Mouse (Mus musculus) embryonic facial prominence, embryonic 13.5 days (tissue): Measurements from ENCODE around the gene Uqcc3. TPM values are rescaled to one million over a fixed set of nuclear protein-coding genes. Genes with fewer than 3 reads are reported as not detected.
A peak's percentile ranks its signal among the peaks of the same experiment; 100 is the strongest.

Experiments
- ATAC-seq: fragments of 200-750 bp; cut with Nextera tagmentation; 2 replicates; pipeline ENCODE4 v1.8.0; 2017; ENCODE audit warnings: low read depth; ENCODE audit not compliant: insufficient number of reproducible peaks, insufficient read depth, low FRiP score, low TSS enrichment
- H3K27ac ChIP-seq: fragments of 300-500 bp; sonication (generic); 2 replicates; pipeline ENCODE4 v1.5.1; 2015; ENCODE audit warnings: moderate library complexity, mild to moderate bottlenecking, inconsistent platforms
- H3K27me3 ChIP-seq: fragments of 300-500 bp; sonication (generic); 2 replicates; pipeline ENCODE4 v1.6.1; 2015; ENCODE audit warnings: mild to moderate bottlenecking, inconsistent platforms
- H3K36me3 ChIP-seq: fragments of 300-500 bp; sonication (generic); 2 replicates; pipeline ENCODE4 v1.6.1; 2015; ENCODE audit warnings: mild to moderate bottlenecking, inconsistent platforms
- H3K4me1 ChIP-seq: fragments of 300-500 bp; sonication (generic); 2 replicates; pipeline ENCODE4 v1.6.1; 2015; ENCODE audit warnings: inconsistent platforms
- H3K4me2 ChIP-seq: fragments of 300-500 bp; sonication (generic); 2 replicates; pipeline ENCODE4 v1.6.1; 2015; ENCODE audit warnings: moderate library complexity, mild to moderate bottlenecking, inconsistent platforms
- H3K4me3 ChIP-seq: fragments of 300-500 bp; sonication (generic); 2 replicates; pipeline ENCODE4 v1.5.1; 2015; ENCODE audit warnings: mild to moderate bottlenecking, inconsistent platforms
- H3K9ac ChIP-seq: fragments of 300-500 bp; sonication (generic); 2 replicates; pipeline ENCODE4 v1.6.1; 2015; ENCODE audit warnings: mild to moderate bottlenecking, inconsistent platforms
- H3K9me3 ChIP-seq: fragments of 300-500 bp; sonication (generic); 2 replicates; pipeline ENCODE4 v1.6.1; 2016; ENCODE audit warnings: inconsistent platforms
- WGBS: fragments of 180-500 bp; shearing (Covaris S2); methylation state at CpG from one replicate; pipeline ENCODE4 v1.1.7; 2015; ENCODE audit warnings: mixed read lengths; 5-methylcytosine and 5-hydroxymethylcytosine counted together
- polyA plus RNA-seq: library from polyadenylated mRNA; unstranded; fragments of >200 nt; fragmentation: Nextera tagmentation; extraction: Ambion mirVana; gene quantifications from 2 replicates; pipeline ENCODE4 v1.2.1, GENCODE M21; 2015

Uqcc3 gene
- 64.2 and 72.3 TPM in 2 replicates for polyA plus RNA-seq

DNA sequence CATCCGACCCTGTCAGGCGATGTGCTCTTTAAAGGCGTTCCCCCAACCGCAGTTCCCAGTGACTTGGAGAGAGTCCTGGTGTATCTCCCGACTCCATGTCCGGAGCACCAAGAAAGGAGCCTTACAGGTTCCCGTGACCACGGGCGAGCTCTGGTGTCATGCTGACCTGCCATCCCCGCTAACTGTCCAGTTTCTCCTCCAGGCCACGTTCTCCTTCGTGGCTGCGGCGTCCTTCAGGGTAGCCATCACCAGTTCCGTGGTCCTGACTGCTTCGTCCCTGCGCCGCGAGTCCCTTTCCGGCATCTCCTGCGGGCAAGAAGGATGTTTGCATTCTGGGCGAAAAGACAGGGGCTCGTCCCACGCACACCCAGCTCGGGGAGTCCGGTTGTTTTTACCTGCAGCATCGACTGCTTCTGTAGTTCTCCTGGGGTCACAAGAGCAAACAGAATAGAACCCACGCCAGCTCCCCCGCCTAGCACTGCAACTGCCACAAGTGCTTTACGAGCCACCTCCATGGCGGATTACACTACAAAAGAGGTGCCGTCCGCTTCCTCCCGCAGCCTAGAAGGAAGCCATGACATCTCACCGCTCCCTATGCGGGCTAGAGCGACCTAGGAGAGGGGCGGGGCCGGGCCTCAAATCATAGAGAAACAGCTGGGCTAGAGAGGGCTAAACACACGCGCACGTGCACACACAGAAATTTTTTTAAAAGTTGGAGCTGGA lies at the start of gene Uqcc3:
Gene Uqcc3 (minus strand): TSS at position 613 of the 723 bp plus-strand sequence.
- Histone ChIP-seq H3K27me3 (no peaks in the 10 kb centered on the region), H3K4me3 (peak within 1 kb of the TSS; percentile 86), H3K36me3 (peaks cover 30% of the 10 kb centered on the region), H3K9ac (peak within 1 kb of the TSS; percentile 93), H3K9me3 (no peaks in the 10 kb centered on the region), H3K4me2 (peak within 1 kb of the TSS; percentile 87), H3K4me1 (peaks cover 9% of the 10 kb centered on the region), H3K27ac (peak within 1 kb of the TSS; percentile 83)
- under 1% methylated on average over 42 of the region's 42 CpGs for WGBS
- ATAC-seq, result peak; percentile 91

DNA sequence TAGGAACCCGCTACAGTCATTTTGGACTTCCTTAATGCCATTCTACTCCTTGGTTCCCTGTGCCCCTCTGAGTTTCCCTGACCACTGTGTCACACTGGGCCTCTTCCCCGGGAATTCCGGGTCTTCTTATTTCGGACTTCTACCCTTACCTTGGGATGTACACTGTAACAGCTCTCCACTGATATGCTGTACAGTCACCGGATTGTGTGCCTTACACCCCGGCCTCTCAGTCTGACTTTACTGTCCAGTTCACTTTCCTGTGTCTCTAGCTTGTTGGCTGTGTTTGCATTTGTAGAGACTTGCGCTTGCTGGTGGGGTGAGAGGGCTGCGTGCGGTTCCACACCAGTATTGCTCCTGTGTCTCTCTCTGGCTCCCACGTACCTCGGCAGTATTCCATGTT lies 49.4 kb upstream of the Uqcc3 start:
- Histone ChIP-seq H3K27me3 (no peaks in the 10 kb centered on the region), H3K4me3 (peak overlapping the region; percentile 77), H3K9me3 (no peaks in the 10 kb centered on the region), H3K4me2 (peak overlapping the region; percentile 78), H3K9ac (peak overlapping the region; percentile 89), H3K36me3 (peaks cover 62% of the 10 kb centered on the region), H3K27ac (no peak overlapping the region), H3K4me1 (peaks cover 20% of the 10 kb centered on the region)
- WGBS, result 8% methylated on average over 11 of the region's 11 CpGs
- no peak for ATAC-seq

DNA sequence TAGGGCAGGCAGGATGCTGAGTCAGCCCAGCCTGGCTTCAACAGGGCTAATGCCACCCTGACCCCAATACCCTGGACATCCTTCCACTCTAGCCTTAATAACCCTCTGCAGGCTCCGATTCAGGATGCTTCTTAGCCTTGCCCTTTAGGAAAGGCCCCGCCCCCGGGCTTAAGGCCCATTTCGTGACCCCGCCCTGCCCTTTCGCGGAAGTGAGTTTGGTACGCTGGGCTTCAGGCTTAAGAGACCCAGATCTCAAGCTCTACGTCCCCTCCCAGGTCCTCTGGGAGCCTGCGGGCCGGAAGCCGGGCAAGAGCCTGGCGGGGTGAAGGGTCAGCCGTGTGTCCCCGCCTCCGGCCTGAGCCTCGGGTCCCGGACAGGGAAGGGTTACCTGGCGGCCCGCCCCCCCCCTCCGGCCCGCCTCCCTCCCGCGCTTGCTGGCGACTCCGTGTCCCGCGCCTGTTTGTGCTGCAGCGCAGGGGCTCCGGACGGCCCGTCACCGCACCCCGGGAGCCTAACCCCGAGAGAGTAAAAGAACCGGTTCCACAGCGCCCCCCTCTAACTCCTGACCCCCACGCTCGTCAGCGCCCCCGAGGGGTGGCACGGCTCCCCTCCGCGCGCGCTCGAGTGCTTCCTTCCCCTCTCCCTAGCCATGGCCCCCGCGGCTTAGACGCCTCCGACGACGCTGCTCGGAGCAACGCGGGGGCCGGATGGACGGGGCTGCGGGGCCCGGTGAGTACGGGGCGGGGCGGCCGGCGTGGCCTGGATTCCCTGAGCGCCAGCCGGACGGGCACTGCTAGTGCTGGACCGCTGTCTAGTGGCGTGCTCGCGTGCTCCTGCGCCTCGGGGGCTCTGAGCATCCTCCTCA lies 48.7 kb upstream of the Uqcc3 start, which contains the start of the genes Rom1 and Eml3:
Gene Rom1 (minus strand): TSS at position 133 of the 865 bp plus-strand sequence.
Gene Eml3 (plus strand): TSS at position 329 of the 865 bp plus-strand sequence.
- Histone ChIP-seq H3K36me3 (peaks cover 56% of the 10 kb centered on the region), H3K27me3 (no peaks in the 10 kb centered on the region), H3K27ac (peak within 1 kb of the TSS; percentile 76), H3K4me2 (peak within 1 kb of the TSS; percentile 78), H3K9me3 (no peaks in the 10 kb centered on the region), H3K4me1 (peaks cover 20% of the 10 kb centered on the region), H3K9ac (peak within 1 kb of the TSS; percentile 89), H3K4me3 (peak within 1 kb of the TSS; percentile 77)
- ATAC-seq, result peak; percentile 61
- WGBS, result under 1% methylated on average over 67 of the region's 74 CpGs

DNA sequence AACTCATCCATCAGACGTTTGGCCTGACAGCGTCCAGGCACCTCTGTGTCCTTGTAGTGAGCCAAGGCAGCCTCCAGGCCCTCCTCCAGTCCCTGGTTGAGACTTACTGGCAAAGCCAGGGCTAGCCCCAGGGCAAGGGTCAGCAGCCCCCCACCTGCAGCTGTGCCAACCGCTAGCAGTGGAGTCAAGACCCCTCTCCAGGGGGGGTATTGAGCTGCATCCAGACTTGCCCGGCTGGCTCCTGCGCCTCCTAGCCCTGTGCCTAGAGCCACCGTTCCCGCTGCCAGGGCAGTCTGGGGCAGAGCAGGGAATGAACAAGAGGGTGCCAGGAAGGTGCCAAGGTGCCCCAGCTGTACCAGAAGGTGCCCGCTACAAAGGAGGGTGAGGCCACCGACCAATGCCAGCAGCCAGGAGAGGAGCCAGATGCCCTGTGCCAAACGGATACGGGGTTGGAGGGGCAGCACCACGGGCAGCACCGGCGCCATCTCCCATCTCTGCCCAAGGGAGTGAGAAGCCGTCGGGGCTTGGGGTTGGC lies 48.0 kb upstream of the Uqcc3 start:
- 19% methylated on average over 16 of the region's 16 CpGs for WGBS
- H3K27ac ChIP-seq, result peak overlapping the region; percentile 76

DNA sequence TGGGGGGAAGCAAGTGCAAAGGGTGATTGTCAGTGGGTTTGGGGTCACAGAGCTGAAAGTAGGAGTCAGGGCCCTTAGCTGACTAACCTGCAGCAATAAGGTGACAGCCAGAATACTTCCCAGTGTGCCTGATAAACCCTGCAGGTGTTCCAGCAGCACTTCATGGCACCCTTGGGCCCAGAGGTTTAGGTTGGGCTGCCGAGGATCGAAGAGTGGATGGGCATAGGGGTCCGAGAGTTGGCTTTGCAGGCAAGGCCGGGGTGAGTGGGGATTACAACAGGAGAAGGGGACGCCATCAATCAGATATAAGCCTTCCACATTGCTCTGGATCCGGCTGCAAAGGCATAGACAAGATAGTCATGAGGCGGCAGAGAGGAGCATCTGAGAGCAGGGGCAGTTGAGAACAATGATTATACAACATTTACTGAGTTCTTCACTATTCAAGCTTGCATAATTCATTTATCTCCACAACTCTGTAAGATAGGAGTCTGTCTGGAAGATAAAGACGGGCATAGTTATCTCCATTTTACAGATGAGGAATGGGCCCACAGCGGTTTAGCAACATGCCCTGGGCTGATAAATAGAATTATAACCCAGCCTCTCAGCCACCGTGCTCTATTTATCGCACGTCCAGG lies 47.3 kb upstream of the Uqcc3 start:
- Histone ChIP-seq H3K27me3 (no peaks in the 10 kb centered on the region), H3K4me3 (no peak overlapping the region), H3K4me2 (no peak overlapping the region), H3K36me3 (peaks cover 42% of the 10 kb centered on the region), H3K9me3 (no peaks in the 10 kb centered on the region), H3K4me1 (peaks cover 20% of the 10 kb centered on the region), H3K9ac (no peak overlapping the region), H3K27ac (no peak overlapping the region)
- WGBS, result 89% methylated on average over 12 of the region's 12 CpGs
- ATAC-seq, result no peak

More for the DNA sequence above, 48.0 kb upstream of the Uqcc3 start:
- Histone ChIP-seq H3K4me3 (peak overlapping the region; percentile 77), H3K36me3 (peaks cover 49% of the 10 kb centered on the region), H3K27me3 (no peaks in the 10 kb centered on the region), H3K9ac (peak overlapping the region; percentile 89), H3K4me2 (peak overlapping the region; percentile 78), H3K9me3 (no peaks in the 10 kb centered on the region), H3K4me1 (peaks cover 20% of the 10 kb centered on the region)
- no peak; the same call in 1 of the 2 replicates for ATAC-seq

DNA sequence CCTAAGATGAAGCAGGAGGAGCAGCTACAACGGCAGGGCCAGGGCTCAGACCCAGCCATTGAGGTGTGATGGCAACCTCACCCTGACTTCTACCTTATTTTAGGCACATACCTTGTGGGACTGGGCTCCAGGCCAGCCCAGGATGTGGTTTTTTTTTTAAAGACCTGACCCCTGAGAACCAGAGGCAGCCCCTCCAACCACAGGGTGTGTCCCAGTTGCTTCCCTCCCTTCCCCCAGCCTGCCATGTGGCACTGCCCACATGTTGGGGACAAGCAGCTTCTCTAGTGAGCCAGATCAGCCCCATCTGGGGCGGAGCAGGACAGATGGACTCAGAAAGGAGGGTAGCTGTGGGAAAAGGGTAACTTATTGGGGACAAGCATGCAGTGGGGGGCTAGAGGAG lies 46.0 kb upstream of the Uqcc3 start:
- Histone ChIP-seq H3K4me3 (no peak overlapping the region), H3K9ac (no peak overlapping the region), H3K36me3 (peaks cover 41% of the 10 kb centered on the region), H3K27me3 (no peaks in the 10 kb centered on the region), H3K4me2 (no peak overlapping the region), H3K4me1 (peaks cover 22% of the 10 kb centered on the region), H3K27ac (no peak overlapping the region), H3K9me3 (no peaks in the 10 kb centered on the region)
- ATAC-seq, result no peak
- WGBS, result 89% methylated on average over 2 of the region's 2 CpGs

DNA sequence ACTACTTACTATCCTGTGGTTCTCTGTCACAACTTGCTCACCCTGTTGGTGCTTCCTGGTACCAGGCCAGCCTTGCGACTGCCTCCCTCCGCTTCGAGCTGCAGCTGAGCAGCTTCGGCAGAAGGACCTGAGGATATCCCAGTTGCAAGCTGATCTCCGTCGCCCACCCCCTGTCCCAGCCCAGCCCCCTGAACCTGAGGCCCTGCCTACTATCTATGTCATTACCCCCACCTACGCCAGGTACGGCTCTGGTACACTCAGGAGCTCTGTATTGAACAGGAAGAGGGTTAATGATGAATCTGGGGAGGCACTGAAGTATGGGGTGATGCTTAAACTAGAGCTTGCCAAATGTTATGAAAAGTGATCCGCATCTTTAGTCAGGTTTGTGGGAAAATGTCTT lies 41.0 kb upstream of the Uqcc3 start:
- H3K9me3 ChIP-seq, result no peaks in the 10 kb centered on the region
- peak overlapping the region; percentile 76 for H3K4me2 ChIP-seq
- no peak for ATAC-seq
- H3K27me3 ChIP-seq, result no peaks in the 10 kb centered on the region
- peak overlapping the region; percentile 84; the same call in 1 of the 2 replicates for H3K9ac ChIP-seq
- H3K4me3 ChIP-seq, result peak overlapping the region; percentile 82
- peaks cover 24% of the 10 kb centered on the region for H3K36me3 ChIP-seq
- H3K27ac ChIP-seq, result no peak overlapping the region
- 47% methylated on average over 9 of the region's 9 CpGs for WGBS
- H3K4me1 ChIP-seq, result peaks cover 17% of the 10 kb centered on the region

DNA sequence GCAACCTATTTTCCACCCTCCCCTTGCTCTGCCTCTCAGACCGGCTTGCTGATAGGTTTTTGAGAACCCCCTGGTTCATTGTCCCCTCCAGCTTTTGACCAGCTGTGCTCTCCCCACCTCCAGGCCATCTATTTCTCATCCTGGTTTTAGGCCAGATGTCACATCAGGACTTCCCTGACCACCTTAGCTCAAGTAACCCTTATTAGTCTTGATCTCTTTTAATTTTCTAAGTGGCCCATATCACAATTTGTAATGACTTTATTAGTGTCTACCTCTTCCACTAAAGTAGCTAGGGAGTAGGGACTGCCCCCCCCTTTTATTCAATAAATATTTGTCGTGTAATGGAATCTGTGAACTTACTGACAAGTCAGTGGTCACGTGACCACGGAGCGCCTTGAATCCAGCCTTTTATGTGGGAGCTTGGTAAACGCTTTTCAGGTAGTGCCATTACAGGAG lies 40.1 kb upstream of the Uqcc3 start:
- peaks cover 17% of the 10 kb centered on the region for H3K4me1 ChIP-seq
- H3K36me3 ChIP-seq, result peaks cover 25% of the 10 kb centered on the region
- H3K27ac ChIP-seq, result peak overlapping the region; percentile 89
- under 1% methylated on average over 6 of the region's 6 CpGs for WGBS
- peak overlapping the region; percentile 76 for H3K4me2 ChIP-seq
- H3K9me3 ChIP-seq, result no peaks in the 10 kb centered on the region
- no peak; the same call in 1 of the 2 replicates for ATAC-seq
- no peaks in the 10 kb centered on the region for H3K27me3 ChIP-seq
- peak overlapping the region; percentile 82 for H3K4me3 ChIP-seq
- peak overlapping the region; percentile 84 for H3K9ac ChIP-seq

DNA sequence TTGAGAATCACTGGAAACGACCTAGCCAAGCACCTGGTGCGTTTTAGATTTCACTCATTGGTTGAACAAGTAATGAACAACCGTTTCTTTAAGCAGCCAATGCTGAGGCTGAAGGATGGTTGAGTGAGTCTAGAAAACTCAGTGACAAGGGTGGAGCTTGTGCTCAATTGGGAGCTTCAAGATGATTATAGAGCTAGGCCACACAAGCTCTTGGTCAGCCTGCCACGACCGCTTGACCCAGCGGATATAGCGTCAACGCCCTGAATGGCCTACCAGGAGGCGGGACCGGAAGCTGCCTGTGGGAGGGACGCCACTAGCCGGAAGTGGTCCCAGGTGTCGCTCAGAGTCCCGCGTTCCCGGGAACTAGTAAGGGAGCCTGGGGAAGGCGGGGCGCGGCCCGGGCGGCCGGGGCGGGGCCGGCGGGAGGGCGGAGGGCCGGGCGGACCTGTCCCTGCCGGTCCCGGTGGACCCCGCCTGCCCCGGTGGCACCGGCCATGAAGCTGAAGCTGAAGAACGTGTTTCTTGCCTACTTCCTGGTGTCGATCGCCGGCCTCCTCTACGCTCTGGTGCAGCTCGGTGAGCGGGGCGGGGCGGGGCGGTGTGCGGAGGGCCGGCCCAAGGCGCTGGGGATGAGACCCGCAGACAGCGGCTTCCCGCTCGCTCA lies 39.5 kb upstream of the Uqcc3 start, which contains the start of gene B3gat3:
Gene B3gat3 (plus strand): TSS at position 302 of the 664 bp plus-strand sequence.
- Histone ChIP-seq H3K9ac (peak within 1 kb of the TSS; percentile 84), H3K36me3 (peaks cover 25% of the 10 kb centered on the region), H3K27ac (peak within 1 kb of the TSS; percentile 89), H3K27me3 (no peaks in the 10 kb centered on the region), H3K4me3 (peak within 1 kb of the TSS; percentile 82), H3K9me3 (no peaks in the 10 kb centered on the region), H3K4me1 (peaks cover 17% of the 10 kb centered on the region), H3K4me2 (peak within 1 kb of the TSS; percentile 76)
- peak; percentile 93 for ATAC-seq
- WGBS, result 2% methylated on average over 50 of the region's 50 CpGs

DNA sequence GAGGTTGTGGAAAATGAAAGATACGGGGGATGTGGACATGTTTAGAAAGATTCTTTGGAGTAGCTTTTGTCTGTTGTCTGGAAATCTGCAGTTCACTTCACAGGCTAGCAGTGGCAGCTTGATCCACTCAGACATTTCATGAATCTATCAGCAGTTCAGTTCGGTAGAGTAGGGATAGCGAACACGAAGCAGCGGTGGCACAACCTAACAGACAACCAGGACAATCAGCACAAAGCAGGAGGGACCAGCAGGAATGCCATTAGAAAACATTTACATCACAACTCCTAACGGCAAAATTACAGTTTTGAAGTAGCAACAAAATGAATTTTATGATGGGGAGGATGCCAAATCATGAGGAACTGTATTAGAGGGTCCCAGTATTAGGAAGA lies 39.0 kb upstream of the Uqcc3 start:
- Histone ChIP-seq H3K4me1 (peaks cover 17% of the 10 kb centered on the region), H3K36me3 (peaks cover 29% of the 10 kb centered on the region), H3K4me2 (peak overlapping the region; percentile 76), H3K27me3 (no peaks in the 10 kb centered on the region), H3K9ac (peak overlapping the region; percentile 84), H3K27ac (peak overlapping the region; percentile 89), H3K4me3 (peak overlapping the region; percentile 82), H3K9me3 (no peaks in the 10 kb centered on the region)
- ATAC-seq, result no peak
- WGBS, result 70% methylated on average over 6 of the region's 6 CpGs
